Mouse (Mus musculus) cerebellum, postnatal 4 days (tissue): ENCODE data around the gene Ftcd.

Experiments
- DNase-seq, 2 experiments: peaks; one replicate each; pipeline ENCODE4 v3.0.0; 2022; ENCODE audit warnings: low spot score in 2 of 2, mixed read lengths in 1 of 2

The Ftcd gene

DNA sequence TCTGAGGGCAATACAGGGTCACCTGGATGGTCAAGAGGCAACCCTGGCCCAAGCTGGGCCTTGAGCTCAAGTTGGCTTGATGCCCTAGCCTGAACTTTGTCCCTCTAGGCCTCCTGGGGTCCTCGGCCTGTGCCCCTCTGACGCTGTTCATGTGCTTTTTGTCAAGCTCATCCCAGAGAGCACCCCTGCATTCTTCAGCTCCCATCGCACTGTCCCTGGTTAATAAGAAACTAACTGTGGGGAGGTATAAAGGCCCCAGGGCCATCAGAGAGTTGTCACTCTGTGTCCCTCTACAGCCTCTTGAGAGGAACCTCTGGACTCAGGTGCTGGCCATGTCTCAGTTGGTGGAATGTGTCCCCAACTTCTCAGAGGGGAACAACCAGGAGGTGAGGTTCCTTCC, at the start of gene Ftcd:
Ftcd (plus strand) TSS at position 275 of the 400 bp plus-strand sequence.
- DNase-seq: no peak

GRCm38 (mm10) chr10:76530922-76531321, 44.5 kb upstream of the Ftcd start:
- DNase-seq: no peak

GRCm38 (mm10) chr10:76531375-76531774, 44.1 kb upstream of the Ftcd start, which contains the start of gene Lss:
TSS of gene Lss (plus strand) at chr10:76531588.
- DNase-seq: peak; percentile 92 to 95

- no peak for DNase-seq
Observed at GRCm38 (mm10) chr10:76531828-76532227, 43.6 kb upstream of the Ftcd start.

DNA sequence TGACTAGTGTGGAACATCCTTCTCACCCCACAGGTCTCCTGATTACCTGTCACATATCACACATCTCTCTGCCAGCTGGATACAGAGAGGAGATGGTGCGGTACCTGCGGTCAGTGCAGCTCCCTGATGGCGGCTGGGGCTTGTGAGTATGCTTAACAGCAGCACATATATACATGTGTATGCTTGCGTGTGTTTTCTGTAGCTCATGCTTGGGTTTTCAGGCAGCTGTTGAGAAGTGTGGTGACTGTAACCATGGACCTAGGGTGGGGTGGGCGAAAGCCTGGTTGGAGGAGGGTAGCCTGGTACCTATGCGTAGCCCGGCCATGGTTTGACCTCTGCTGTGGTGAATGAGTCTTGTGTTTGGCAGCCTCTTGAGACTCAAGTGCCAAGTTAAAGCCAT, 39.9 kb upstream of the Ftcd start:
- no peak for DNase-seq

- DNase-seq: no peak
Observed at GRCm38 (mm10) chr10:76537619-76538018, 37.8 kb upstream of the Ftcd start.

DNA sequence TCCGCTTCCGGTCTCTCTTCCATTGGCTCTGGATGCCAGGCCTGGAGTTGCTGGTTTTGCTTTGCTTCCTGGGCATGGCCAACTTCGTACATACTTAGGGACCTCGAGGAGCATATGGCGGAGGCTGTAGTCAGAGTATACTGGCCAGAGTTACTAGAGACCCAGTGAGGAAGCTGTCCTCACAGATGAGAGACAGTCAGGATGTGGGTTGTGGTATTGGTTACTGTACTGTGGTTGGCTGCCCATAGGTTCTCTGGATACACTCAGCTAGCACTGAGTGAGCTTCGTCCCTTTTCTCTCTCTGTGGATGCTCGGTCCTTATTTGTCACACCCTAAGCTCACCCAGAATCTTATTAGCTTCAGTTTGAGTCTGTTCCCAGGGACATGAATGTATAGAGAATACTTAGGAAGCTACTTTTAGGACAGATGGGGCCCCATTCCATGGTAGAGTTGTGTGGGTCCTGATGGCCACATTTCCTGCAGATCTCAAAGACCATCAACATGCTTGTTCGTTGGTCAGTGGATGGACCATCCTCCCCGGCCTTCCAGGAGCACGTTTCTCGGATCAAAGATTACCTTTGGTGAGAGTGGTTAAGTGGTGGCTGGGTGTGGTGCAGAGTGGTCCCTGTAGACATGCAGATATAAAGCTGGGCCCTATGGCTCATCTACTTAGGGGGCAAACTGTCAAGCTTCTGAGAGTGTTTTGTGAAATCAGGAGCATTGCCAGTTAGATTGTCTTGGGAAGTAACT, 33.9 kb upstream of the Ftcd start:
- DNase-seq: no peak

GRCm38 (mm10) chr10:76542636-76543375, 32.6 kb upstream of the Ftcd start:
- DNase-seq: no peak

DNA sequence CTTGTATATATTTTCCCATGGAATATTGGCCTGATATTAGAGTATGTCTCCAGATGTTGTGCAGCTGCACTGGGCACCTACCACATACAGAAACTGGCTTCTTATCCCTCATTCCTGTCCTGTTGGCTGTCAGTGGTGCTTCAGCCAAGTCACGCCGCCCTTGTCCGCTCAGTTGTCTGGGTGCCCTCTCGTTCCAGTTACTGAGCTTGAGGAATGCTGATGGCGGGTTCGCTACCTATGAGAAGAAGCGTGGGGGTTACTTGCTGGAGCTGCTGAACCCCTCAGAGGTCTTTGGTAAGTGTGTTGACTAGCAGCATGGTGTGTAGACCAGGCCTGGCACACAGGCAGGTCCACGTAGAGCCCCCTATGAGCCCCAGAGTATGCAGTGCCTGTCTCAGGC, 28.9 kb upstream of the Ftcd start:
- DNase-seq: no peak

DNA sequence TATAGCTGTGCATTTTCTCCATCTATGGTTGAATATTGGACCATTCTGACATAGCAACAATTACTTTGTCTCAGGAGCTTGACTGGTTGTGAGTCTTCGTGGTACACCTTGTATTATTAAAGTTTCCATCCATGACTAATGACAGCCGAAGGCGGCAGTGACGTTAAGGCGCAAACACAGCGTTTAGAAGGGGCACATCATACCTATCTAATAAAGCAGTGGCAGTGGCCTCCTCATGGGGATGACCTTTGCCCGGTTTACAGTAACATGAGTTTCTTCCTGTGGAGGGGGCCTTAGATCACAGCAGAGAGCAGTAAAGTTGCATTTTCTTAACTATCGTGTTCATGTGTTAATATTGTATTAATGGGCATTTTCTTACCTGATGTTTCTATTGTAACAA, 27.2 kb upstream of the Ftcd start:
- DNase-seq: no peak

DNA sequence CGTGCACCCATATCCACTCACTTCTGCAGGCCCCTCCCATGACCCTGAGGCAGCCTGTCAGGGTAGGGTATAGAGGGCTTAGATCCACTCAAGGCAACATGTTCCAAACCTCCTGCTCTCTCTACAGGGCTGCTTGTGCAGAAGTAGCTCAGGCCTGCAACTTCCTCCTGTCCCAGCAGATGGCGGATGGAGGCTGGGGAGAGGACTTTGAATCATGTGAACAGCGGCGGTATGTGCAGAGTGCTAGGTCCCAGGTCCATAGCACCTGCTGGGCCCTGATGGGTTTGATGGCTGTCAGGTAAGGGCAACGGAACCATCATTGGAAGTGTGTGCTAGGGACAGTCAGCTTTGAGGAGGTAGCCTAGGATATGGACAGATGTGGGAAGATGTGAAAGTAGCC, 25.0 kb upstream of the Ftcd start:
- no peak for DNase-seq

GRCm38 (mm10) chr10:76551556-76551955, 23.9 kb upstream of the Ftcd start:
- no peak for DNase-seq

DNA sequence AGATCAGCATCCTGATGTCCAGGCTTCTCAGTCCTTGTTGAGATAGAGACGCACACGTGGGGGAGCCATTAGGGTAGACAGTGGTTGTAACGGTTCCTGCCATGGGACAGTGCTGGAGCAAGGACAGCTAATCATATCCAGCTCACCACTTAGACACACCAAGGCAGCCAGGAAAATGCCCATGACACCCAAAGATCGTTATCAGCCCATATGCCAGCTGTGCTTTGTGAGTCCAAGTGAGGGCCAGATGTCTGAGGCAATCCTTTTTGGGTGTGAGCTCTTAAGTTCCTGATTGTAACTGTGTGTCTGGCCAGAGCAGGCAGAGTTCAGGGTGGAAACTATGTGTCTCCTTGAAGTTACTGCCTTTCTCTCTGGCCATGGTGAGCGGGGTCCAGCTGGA, 21.4 kb upstream of the Ftcd start:
- no peak for DNase-seq

- DNase-seq: no peak
Observed at GRCm38 (mm10) chr10:76561972-76562371, 13.5 kb upstream of the Ftcd start, which contains the start of gene Spatc1l. TSS of gene Spatc1l (plus strand) at chr10:76562272.

DNA sequence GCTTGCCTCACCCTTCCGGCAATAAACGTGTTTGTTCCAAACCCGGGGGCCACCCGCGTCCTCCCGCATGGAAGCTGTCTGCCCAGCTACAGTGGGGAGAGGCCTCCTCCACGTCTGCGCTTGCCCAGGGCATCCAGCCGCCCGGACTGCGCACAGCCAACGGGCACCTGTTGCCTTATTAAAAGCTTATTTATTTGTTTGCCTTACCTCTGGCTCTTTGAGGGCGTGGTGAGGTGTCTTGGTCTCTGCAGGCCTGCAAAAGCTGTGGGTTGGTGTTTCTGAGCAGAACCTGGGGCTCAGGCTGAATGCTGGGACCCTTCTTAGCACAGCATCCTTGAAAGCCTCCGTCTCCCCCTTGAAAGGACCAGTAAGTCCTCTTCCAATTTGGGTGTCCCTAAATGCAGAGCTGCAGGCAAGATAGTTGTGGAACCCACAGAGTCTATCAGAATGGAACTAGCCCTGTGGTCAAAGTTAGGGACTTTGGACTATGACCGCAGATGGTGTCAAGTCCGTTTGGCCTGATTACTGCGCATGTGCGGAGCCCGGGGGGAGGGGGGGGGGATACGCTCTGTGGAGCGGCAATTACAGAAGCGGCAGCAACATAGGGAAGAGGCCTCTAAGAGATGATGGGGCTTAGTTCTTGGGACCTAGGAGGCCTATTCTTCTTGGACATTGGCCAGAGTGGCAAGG, 5.3 kb upstream of the Ftcd start:
- no peak for DNase-seq

GRCm38 (mm10) chr10:76571070-76571469, 4.4 kb upstream of the Ftcd start:
- no peak for DNase-seq

- no peak for DNase-seq
Observed at GRCm38 (mm10) chr10:76572151-76572550, 3.3 kb upstream of the Ftcd start.

DNA sequence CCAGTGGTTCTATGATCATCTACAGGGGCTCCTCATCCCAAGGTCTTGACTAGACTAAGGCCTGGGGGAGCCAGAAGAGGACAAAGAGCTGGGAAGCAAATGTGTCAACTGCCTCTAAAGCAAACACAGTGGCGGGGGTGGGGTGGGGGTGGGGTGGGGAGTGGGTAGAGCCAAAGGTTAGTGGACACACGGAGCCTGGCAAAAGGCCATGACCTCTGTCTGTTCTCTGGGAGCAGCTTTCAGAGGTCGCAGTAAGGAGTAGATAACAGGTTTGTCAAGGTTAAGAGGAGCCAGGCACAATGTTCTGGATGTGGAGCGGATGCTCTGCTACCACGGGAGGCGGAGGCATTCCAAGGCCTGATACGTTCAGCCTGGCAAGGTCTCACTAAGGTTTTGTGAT, 1.5 kb downstream of the Ftcd start:
- DNase-seq: no peak

- no peak for DNase-seq
Observed at GRCm38 (mm10) chr10:76584138-76584537, 8.7 kb downstream of the Ftcd start.

- no peak for DNase-seq
Observed at GRCm38 (mm10) chr10:76586190-76586589, 10.7 kb downstream of the Ftcd start.

DNA sequence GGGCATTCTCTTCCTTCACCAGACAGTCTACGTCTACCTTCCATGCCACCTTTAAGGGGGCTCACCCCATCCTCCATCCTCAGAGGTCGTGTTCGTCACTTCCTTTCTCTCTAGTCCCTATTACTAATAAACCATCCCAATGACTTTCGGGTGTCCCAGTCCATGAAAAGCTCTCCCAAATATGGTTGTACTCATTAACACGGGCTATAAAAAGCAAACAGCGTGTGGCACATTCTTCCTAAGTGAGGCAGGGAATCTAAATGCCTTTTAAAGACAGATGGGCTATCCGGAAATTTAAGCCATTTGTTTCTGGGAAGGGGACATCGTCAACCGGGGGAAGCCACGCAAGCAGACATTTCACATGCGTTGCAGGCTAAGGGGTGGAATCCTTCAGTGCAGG, 14.7 kb downstream of the Ftcd start:
- no peak for DNase-seq

GRCm38 (mm10) chr10:76596338-76596737, 20.9 kb downstream of the Ftcd start:
- no peak for DNase-seq

DNA sequence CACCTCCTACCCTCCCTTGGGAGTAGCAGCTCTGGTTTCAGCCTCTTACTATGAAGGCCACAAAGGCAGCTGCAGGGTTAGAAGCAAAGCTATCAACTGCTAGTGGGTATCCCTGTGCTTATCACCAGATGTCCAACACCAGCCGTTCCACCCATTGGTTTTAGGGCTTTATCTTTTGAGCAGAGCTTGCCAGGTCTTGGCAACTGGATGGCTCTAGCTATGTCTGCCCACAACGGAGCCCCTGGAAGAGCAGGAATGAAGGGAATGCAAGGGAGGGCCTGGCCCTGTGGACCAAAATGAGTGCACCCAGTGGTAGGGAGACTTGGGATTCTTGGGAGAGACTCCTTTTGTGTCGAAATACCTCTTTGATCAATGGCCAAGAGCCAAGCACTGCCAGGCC, 27.2 kb downstream of the Ftcd start:
- DNase-seq: no peak
